Mouse (Mus musculus) C2C12 (cell line): ENCODE data around the gene Gm21882. TPM values are rescaled to one million over a fixed set of nuclear protein-coding genes. Genes with fewer than 3 reads are reported as not detected.
"Not testable (repeated sequence)": the region's sequence is repeated elsewhere in the genome, so short reads cannot be mapped to it uniquely, and the experiment has no call there.

Experiments
- H3K27me3 ChIP-seq: one replicate; pipeline ENCODE4 v1.6.1; 2011; ENCODE audit not compliant: control insufficient read depth, insufficient read depth, insufficient read length
- H3K36me3 ChIP-seq: one replicate; pipeline ENCODE4 v1.6.1; 2011; ENCODE audit not compliant: control insufficient read depth, insufficient read depth
- H3K4me3 ChIP-seq: one replicate; pipeline ENCODE4 v1.5.1; 2011; ENCODE audit warnings: mild to moderate bottlenecking, control low read depth; ENCODE audit not compliant: poor library complexity, insufficient read depth, severe bottlenecking
- H3K79me2 ChIP-seq: one replicate; pipeline ENCODE4 v1.6.1; 2011; ENCODE audit not compliant: control insufficient read depth, insufficient read depth
- H3K79me3 ChIP-seq: one replicate; pipeline ENCODE4 v1.6.1; 2011; ENCODE audit warnings: low read depth, control low read depth
- H3ac ChIP-seq: one replicate; pipeline ENCODE3; 2011; ENCODE audit warnings: low read depth; ENCODE audit not compliant: control insufficient read depth, insufficient read length
- long read RNA-seq, 2 experiments: library from polyadenylated mRNA; unstranded; transcript quantifications; one replicate each; pipeline ENCODE4 v2.0.0; 2019 to 2020
- polyA plus RNA-seq: library from polyadenylated mRNA; unstranded; fragments of >200 nt; fragmentation: generic; extraction: Trizol; gene quantifications from one replicate; pipeline ENCODE4 v1.2.1, GENCODE M21; 2012; ENCODE audit warnings: missing spikeins

Gm21882 gene
- not detected for polyA plus RNA-seq
- long read RNA-seq, experiment 1: 0 reads
- long read RNA-seq, experiment 2: 0 reads

DNA sequence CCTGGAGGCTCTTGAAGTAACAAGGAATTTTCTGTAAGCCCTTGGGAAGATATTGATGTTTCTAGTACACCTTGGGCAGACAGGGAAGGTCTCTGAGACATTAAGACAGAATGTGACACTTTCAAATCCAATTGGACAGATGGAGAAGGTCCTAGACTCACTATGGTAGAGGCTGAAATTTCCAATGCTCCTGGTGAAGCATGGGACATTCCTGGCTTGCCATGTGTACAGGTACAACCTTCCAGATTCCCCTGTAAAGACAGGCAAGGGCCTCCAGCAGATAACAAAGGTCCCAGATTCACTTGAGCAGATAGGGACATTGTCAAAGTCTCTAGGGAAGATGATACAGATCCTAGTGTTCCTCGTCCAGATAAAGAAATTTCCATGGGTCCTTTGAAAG lies at the start of gene Gm21882:
TSS of gene Gm21882 (minus strand) at position 101 of the 400 bp plus-strand sequence.
- not testable (repeated sequence) for H3K79me2 ChIP-seq, H3K79me3 ChIP-seq, H3K4me3 ChIP-seq, H3K36me3 ChIP-seq, H3K27me3 ChIP-seq, H3ac ChIP-seq

Other genes starting within 250 kb of the Gm21882 start
- not detected for gene Gm21865, start 64.6 kb downstream of the Gm21882 start, polyA plus RNA-seq